ENCODE assay signal across 8 mouse cellular contexts in genomic region chr8:112045896-112046295, GRCm38 (mm10). TPM values are rescaled to one million over a fixed set of nuclear protein-coding genes. Genes with fewer than 3 reads are reported as not detected.
A peak's percentile ranks its signal among the peaks of the same experiment; 100 is the strongest.
DNase-seq lines count a peak whose midpoint lies in the region; ATAC-seq lines count a peak whose summit lies in the region.

No protein-coding gene starts in this region.

- H3K9ac ChIP-seq in intestine, embryonic 14.5 days (ENCODE audit: low read length): no peak overlapping the region

- no peak overlapping the region for H3K4me2 ChIP-seq in intestine, embryonic 14.5 days (ENCODE audit: low read length)

- no peak overlapping the region for H3K27ac ChIP-seq in intestine, embryonic 14.5 days (ENCODE audit: low read depth)
- no peak overlapping the region for H3K27ac ChIP-seq in midbrain, embryonic 10.5 days (replicated peaks)

- ATAC-seq in intestine, embryonic 14.5 days (replicated peaks; ENCODE audit: low FRiP score, low TSS enrichment, low read depth): peak; percentile 76

- H3K36me3 ChIP-seq in intestine, embryonic 14.5 days (ENCODE audit: control insufficient read depth, insufficient read depth, low read length): no peaks in the 10 kb centered on the region
- no peaks in the 10 kb centered on the region for H3K36me3 ChIP-seq in midbrain, embryonic 10.5 days

- no peaks in the 10 kb centered on the region for H3K9me3 ChIP-seq in intestine, embryonic 14.5 days (ENCODE audit: control insufficient read depth, low read length)
- no peaks in the 10 kb centered on the region for H3K9me3 ChIP-seq in midbrain, embryonic 10.5 days (replicated peaks)

- H3K27me3 ChIP-seq in intestine, embryonic 14.5 days (replicated peaks; ENCODE audit: control insufficient read depth, insufficient read depth, low read length): no peaks in the 10 kb centered on the region
- no peaks in the 10 kb centered on the region for H3K27me3 ChIP-seq in midbrain, embryonic 10.5 days (ENCODE audit: low read depth, poor library complexity, severe bottlenecking)

- no peak overlapping the region for H3K4me3 ChIP-seq in intestine, embryonic 14.5 days (ENCODE audit: low read depth, low read length)
- H3K4me3 ChIP-seq in midbrain, embryonic 10.5 days: no peak overlapping the region

- 3% methylated on average over 7 of the region's 7 CpGs for WGBS in intestine, embryonic 14.5 days
- WGBS in midbrain, embryonic 10.5 days: 12% methylated on average over 7 of the region's 7 CpGs

- H3K4me1 ChIP-seq in intestine, embryonic 14.5 days (replicated peaks; ENCODE audit: control insufficient read depth, insufficient read depth, low read length): no peaks in the 10 kb centered on the region
- H3K4me1 ChIP-seq in midbrain, embryonic 10.5 days: no peaks in the 10 kb centered on the region

- DNase-seq in adrenal gland, adult 18-20 months (ENCODE audit: low spot score in 2 of 2): peak; percentile 70 to 76
- peak; percentile 80 to 92 for DNase-seq in cerebellum, postnatal 4 days (ENCODE audit: low spot score in 2 of 2)
- peak; percentile 73 for DNase-seq in gastrocnemius, adult 18-20 months (ENCODE audit: low spot score)
- peak; percentile 93 for DNase-seq in intestine, embryonic 14.5 days (ENCODE audit: low spot score)
- peak; percentile 53 to 78 for DNase-seq in left cerebral cortex, adult 8-10 months (ENCODE audit: low spot score in 2 of 2)
- peak; percentile 80 for DNase-seq in midbrain, embryonic 10.5 days (ENCODE audit: low spot score)
- peak; percentile 91 for DNase-seq in right cerebral cortex, postnatal 4 days
- peak; percentile 58 for DNase-seq in yolk sac, embryonic 10.5 days (ENCODE audit: low spot score)

RNA-seq across cellular contexts. Expression of gene Gm6793, which starts 31.1 kb away (rescaled TPM):
- under 1 TPM in 1 of 2 experiments, not detected in 1; 0.46 TPM for total RNA-seq in adrenal gland, adult 18-20 months (2021)
- not detected for total RNA-seq in gastrocnemius, adult 18-20 months (2021)
- 0.28 and 0.91 TPM in 2 replicates for polyA plus RNA-seq in intestine, embryonic 14.5 days (2014; fragmentation: Nextera tagmentation; extraction: Ambion mirVana)
- total RNA-seq in left cerebral cortex, adult 8-10 months (2022): under 1 TPM in 1 of 4 experiments, not detected in 3; 0.30 TPM
- polyA plus RNA-seq in midbrain, embryonic 10.5 days (2016; fragmentation: Nextera tagmentation; extraction: Ambion mirVana): 0.26 and 0.76 TPM in 2 replicates

RNA-seq across cellular contexts. Expression of gene Terf2ip, which starts 34.7 kb away (rescaled TPM):
- 10 to 100 TPM; 19.7 to 23.2 TPM for total RNA-seq in adrenal gland, adult 18-20 months (2021)
- 10 to 100 TPM in 1 of 2 experiments, 1 to 10 TPM in 1; 9.5 to 10.0 TPM for total RNA-seq in gastrocnemius, adult 18-20 months (2021)
- polyA plus RNA-seq in intestine, embryonic 14.5 days (2014; fragmentation: Nextera tagmentation; extraction: Ambion mirVana): 21.3 and 22.9 TPM in 2 replicates
- total RNA-seq in left cerebral cortex, adult 8-10 months (2022): 10 to 100 TPM; 38.9 to 42.5 (median 40.4) TPM
- polyA plus RNA-seq in midbrain, embryonic 10.5 days (2016; fragmentation: Nextera tagmentation; extraction: Ambion mirVana): 29.9 and 32.3 TPM in 2 replicates

RNA-seq across cellular contexts. Expression of gene Kars, which starts 34.8 kb away (rescaled TPM):
- 100 to 1,000 TPM in 1 of 2 experiments, 10 to 100 TPM in 1; 92.3 to 102 TPM for total RNA-seq in adrenal gland, adult 18-20 months (2021)
- 100 to 1,000 TPM; 135 TPM for total RNA-seq in gastrocnemius, adult 18-20 months (2021)
- polyA plus RNA-seq in intestine, embryonic 14.5 days (2014; fragmentation: Nextera tagmentation; extraction: Ambion mirVana): 226 and 241 TPM in 2 replicates
- 10 to 100 TPM; 80.3 to 90.3 (median 84.7) TPM for total RNA-seq in left cerebral cortex, adult 8-10 months (2022)
- 245 and 265 TPM in 2 replicates for polyA plus RNA-seq in midbrain, embryonic 10.5 days (2016; fragmentation: Nextera tagmentation; extraction: Ambion mirVana)

RNA-seq across cellular contexts. Expression of gene Adat1, which starts 53.8 kb away (rescaled TPM):
- total RNA-seq in adrenal gland, adult 18-20 months (2021): 1 to 10 TPM; 3.1 to 3.4 TPM
- total RNA-seq in gastrocnemius, adult 18-20 months (2021): 1 to 10 TPM; 1.6 to 2.1 TPM
- 7.4 and 11.0 TPM in 2 replicates for polyA plus RNA-seq in intestine, embryonic 14.5 days (2014; fragmentation: Nextera tagmentation; extraction: Ambion mirVana)
- 1 to 10 TPM; 5.3 to 8.0 (median 5.9) TPM for total RNA-seq in left cerebral cortex, adult 8-10 months (2022)
- 13.1 and 15.9 TPM in 2 replicates for polyA plus RNA-seq in midbrain, embryonic 10.5 days (2016; fragmentation: Nextera tagmentation; extraction: Ambion mirVana)
